Mouse (Mus musculus): ENCODE measurements around the gene Agap1. TPM values are rescaled to one million over a fixed set of nuclear protein-coding genes. Genes with fewer than 3 reads are reported as not detected.

Agap1 gene
- polyA plus RNA-seq, 1 experiment from 2014 or later: 23.1 TPM

- H3K27ac ChIP-seq: no peak overlapping the region
- H3K9me3 ChIP-seq: no peaks in the 10 kb centered on the region
- H3K4me3 ChIP-seq (replicated peaks): peak overlapping the region; percentile 20; the same call in 1 of the 2 replicates
- no peak for ATAC-seq (ENCODE audit: insufficient number of reproducible peaks, insufficient read depth, low FRiP score, low TSS enrichment, low read depth)
- WGBS: 22% methylated on average over 4 of the region's 4 CpGs
- H3K4me1 ChIP-seq (replicated peaks): peaks cover 10% of the 10 kb centered on the region
- H3K4me2 ChIP-seq: peak overlapping the region; percentile 46
- peaks cover 7% of the 10 kb centered on the region; the same call in 1 of the 2 replicates for H3K27me3 ChIP-seq
- 0 out of 2 replicates have a peak, but pooled peaks cover 5% of the 10 kb centered on the region for H3K36me3 ChIP-seq
- no peak overlapping the region for H3K9ac ChIP-seq (replicated peaks)
Measured at GRCm38 (mm10) chr1:89646326-89647018, 191.9 kb downstream of the Agap1 start.

GRCm38 (mm10) chr1:89647505-89647904 lies 192.9 kb downstream of the Agap1 start:
- no peak for ATAC-seq (ENCODE audit: insufficient number of reproducible peaks, insufficient read depth, low FRiP score, low TSS enrichment, low read depth)
- Histone ChIP-seq H3K9ac (replicated peaks) (no peak overlapping the region), H3K4me1 (replicated peaks) (peaks cover 10% of the 10 kb centered on the region), H3K4me2 (no peak overlapping the region), H3K4me3 (replicated peaks) (no peak overlapping the region), H3K27ac (no peak overlapping the region), H3K36me3 (0 out of 2 replicates have a peak, but pooled peaks cover 5% of the 10 kb centered on the region), H3K27me3 (peaks cover 7% of the 10 kb centered on the region; the same call in 1 of the 2 replicates), H3K9me3 (no peaks in the 10 kb centered on the region)
- WGBS: 14% methylated on average over 8 of the region's 8 CpGs

GRCm38 (mm10) chr1:89650557-89650956 lies 196.0 kb downstream of the Agap1 start:
- ATAC-seq (ENCODE audit: insufficient number of reproducible peaks, insufficient read depth, low FRiP score, low TSS enrichment, low read depth): no peak
- Histone ChIP-seq H3K4me3 (replicated peaks) (no peak overlapping the region), H3K9ac (replicated peaks) (no peak overlapping the region), H3K4me1 (replicated peaks) (peaks cover 10% of the 10 kb centered on the region), H3K9me3 (no peaks in the 10 kb centered on the region), H3K36me3 (no peaks in the 10 kb centered on the region), H3K4me2 (no peak overlapping the region), H3K27me3 (peaks cover 7% of the 10 kb centered on the region; the same call in 1 of the 2 replicates), H3K27ac (no peak overlapping the region)
- WGBS: 80% methylated on average over 7 of the region's 7 CpGs

- Histone ChIP-seq H3K4me2 (no peak overlapping the region), H3K36me3 (no peaks in the 10 kb centered on the region), H3K9me3 (no peaks in the 10 kb centered on the region), H3K27me3 (no peaks in the 10 kb centered on the region), H3K4me1 (replicated peaks) (peaks cover 13% of the 10 kb centered on the region), H3K9ac (replicated peaks) (no peak overlapping the region), H3K27ac (0 out of 2 replicates have a peak overlapping the region, but pooled peaks have one; percentile 0), H3K4me3 (replicated peaks) (no peak overlapping the region)
- no peak for ATAC-seq (ENCODE audit: insufficient number of reproducible peaks, insufficient read depth, low FRiP score, low TSS enrichment, low read depth)
- 85% methylated on average over 3 of the region's 3 CpGs for WGBS
Measured at GRCm38 (mm10) chr1:89656167-89656566, 201.6 kb downstream of the Agap1 start.

GRCm38 (mm10) chr1:89656643-89657321 lies 202.2 kb downstream of the Agap1 start:
- Histone ChIP-seq H3K27ac (no peak overlapping the region), H3K9ac (replicated peaks) (no peak overlapping the region), H3K9me3 (no peaks in the 10 kb centered on the region), H3K4me3 (replicated peaks) (no peak overlapping the region), H3K4me2 (peak overlapping the region; percentile 19), H3K36me3 (no peaks in the 10 kb centered on the region), H3K4me1 (replicated peaks) (peaks cover 13% of the 10 kb centered on the region), H3K27me3 (no peaks in the 10 kb centered on the region)
- ATAC-seq (ENCODE audit: insufficient number of reproducible peaks, insufficient read depth, low FRiP score, low TSS enrichment, low read depth): no peak
- WGBS: 26% methylated on average over 11 of the region's 11 CpGs

- Histone ChIP-seq H3K9ac (replicated peaks) (no peak overlapping the region), H3K4me2 (no peak overlapping the region), H3K36me3 (peaks cover 20% of the 10 kb centered on the region), H3K27me3 (no peaks in the 10 kb centered on the region; the same call in 1 of the 2 replicates), H3K4me1 (replicated peaks) (peaks cover 13% of the 10 kb centered on the region), H3K9me3 (no peaks in the 10 kb centered on the region), H3K4me3 (replicated peaks) (no peak overlapping the region), H3K27ac (no peak overlapping the region)
- WGBS: 87% methylated on average over 4 of the region's 4 CpGs
- no peak for ATAC-seq (ENCODE audit: insufficient number of reproducible peaks, insufficient read depth, low FRiP score, low TSS enrichment, low read depth)
Measured at GRCm38 (mm10) chr1:89660804-89661203, 206.2 kb downstream of the Agap1 start.

- Histone ChIP-seq H3K4me1 (replicated peaks) (peaks cover 14% of the 10 kb centered on the region; the same call in 1 of the 2 replicates), H3K27me3 (peaks cover 16% of the 10 kb centered on the region), H3K9me3 (no peaks in the 10 kb centered on the region), H3K36me3 (peaks cover 36% of the 10 kb centered on the region), H3K27ac (no peak overlapping the region), H3K4me3 (replicated peaks) (no peak overlapping the region), H3K9ac (replicated peaks) (no peak overlapping the region), H3K4me2 (no peak overlapping the region)
- no peak for ATAC-seq (ENCODE audit: insufficient number of reproducible peaks, insufficient read depth, low FRiP score, low TSS enrichment, low read depth)
- 90% methylated on average over 5 of the region's 5 CpGs for WGBS
Measured at GRCm38 (mm10) chr1:89666154-89666553, 211.5 kb downstream of the Agap1 start.

- Histone ChIP-seq H3K27me3 (peaks cover 17% of the 10 kb centered on the region), H3K36me3 (peaks cover 45% of the 10 kb centered on the region), H3K27ac (no peak overlapping the region), H3K4me2 (no peak overlapping the region), H3K4me3 (replicated peaks) (no peak overlapping the region), H3K9ac (replicated peaks) (no peak overlapping the region), H3K4me1 (replicated peaks) (peaks cover 25% of the 10 kb centered on the region), H3K9me3 (no peaks in the 10 kb centered on the region)
- 82% methylated on average over 7 of the region's 7 CpGs for WGBS
- ATAC-seq (ENCODE audit: insufficient number of reproducible peaks, insufficient read depth, low FRiP score, low TSS enrichment, low read depth): no peak
Measured at GRCm38 (mm10) chr1:89667387-89667786, 212.8 kb downstream of the Agap1 start.

GRCm38 (mm10) chr1:89668635-89669034 lies 214.0 kb downstream of the Agap1 start:
- no peak overlapping the region for H3K27ac ChIP-seq
- peaks cover 25% of the 10 kb centered on the region for H3K4me1 ChIP-seq (replicated peaks)
- ATAC-seq (ENCODE audit: insufficient number of reproducible peaks, insufficient read depth, low FRiP score, low TSS enrichment, low read depth): no peak
- H3K4me2 ChIP-seq: no peak overlapping the region
- no peak overlapping the region for H3K4me3 ChIP-seq (replicated peaks)
- peaks cover 52% of the 10 kb centered on the region for H3K36me3 ChIP-seq
- H3K9me3 ChIP-seq: no peaks in the 10 kb centered on the region
- H3K9ac ChIP-seq (replicated peaks): no peak overlapping the region
- peaks cover 17% of the 10 kb centered on the region for H3K27me3 ChIP-seq
- 58% methylated on average over 9 of the region's 9 CpGs for WGBS

GRCm38 (mm10) chr1:89671110-89671787 lies 216.6 kb downstream of the Agap1 start:
- Histone ChIP-seq H3K4me2 (no peak overlapping the region), H3K9ac (replicated peaks) (no peak overlapping the region), H3K27me3 (peaks cover 17% of the 10 kb centered on the region), H3K4me3 (replicated peaks) (no peak overlapping the region), H3K9me3 (no peaks in the 10 kb centered on the region), H3K36me3 (peaks cover 57% of the 10 kb centered on the region), H3K4me1 (replicated peaks) (peaks cover 25% of the 10 kb centered on the region), H3K27ac (no peak overlapping the region)
- ATAC-seq (ENCODE audit: insufficient number of reproducible peaks, insufficient read depth, low FRiP score, low TSS enrichment, low read depth): 0 out of 2 replicates have a peak, but pooled peaks have one; percentile 18
- WGBS: 31% methylated on average over 26 of the region's 26 CpGs

GRCm38 (mm10) chr1:89673071-89673470 lies 218.5 kb downstream of the Agap1 start:
- peaks cover 17% of the 10 kb centered on the region for H3K27me3 ChIP-seq
- no peaks in the 10 kb centered on the region for H3K9me3 ChIP-seq
- ATAC-seq (ENCODE audit: insufficient number of reproducible peaks, insufficient read depth, low FRiP score, low TSS enrichment, low read depth): no peak
- H3K36me3 ChIP-seq: peaks cover 56% of the 10 kb centered on the region
- H3K27ac ChIP-seq: no peak overlapping the region
- no peak overlapping the region for H3K4me2 ChIP-seq
- no peak overlapping the region for H3K4me3 ChIP-seq (replicated peaks)
- WGBS: 77% methylated on average over 6 of the region's 6 CpGs
- H3K9ac ChIP-seq (replicated peaks): no peak overlapping the region
- H3K4me1 ChIP-seq (replicated peaks): peaks cover 25% of the 10 kb centered on the region
